Mouse (Mus musculus) embryonic fibroblast, embryonic 13.5 days (primary cell): ENCODE measurements around the gene Hdac7.
A peak's percentile ranks its signal among the peaks of the same experiment; 100 is the strongest.

ENCODE experiments used
- CTCF ChIP-seq: IDR thresholded peaks from 2 replicates; pipeline ENCODE4 v1.5.1; 2011; ENCODE audit warnings: mild to moderate bottlenecking, control low read depth, low read length, moderate library complexity, borderline replicate concordance; ENCODE audit not compliant: insufficient read depth
- POLR2A ChIP-seq: IDR thresholded peaks from 2 replicates; pipeline ENCODE4 v1.6.1; 2011; ENCODE audit warnings: low read depth, mild to moderate bottlenecking, control low read depth, low read length, moderate library complexity

DNA sequence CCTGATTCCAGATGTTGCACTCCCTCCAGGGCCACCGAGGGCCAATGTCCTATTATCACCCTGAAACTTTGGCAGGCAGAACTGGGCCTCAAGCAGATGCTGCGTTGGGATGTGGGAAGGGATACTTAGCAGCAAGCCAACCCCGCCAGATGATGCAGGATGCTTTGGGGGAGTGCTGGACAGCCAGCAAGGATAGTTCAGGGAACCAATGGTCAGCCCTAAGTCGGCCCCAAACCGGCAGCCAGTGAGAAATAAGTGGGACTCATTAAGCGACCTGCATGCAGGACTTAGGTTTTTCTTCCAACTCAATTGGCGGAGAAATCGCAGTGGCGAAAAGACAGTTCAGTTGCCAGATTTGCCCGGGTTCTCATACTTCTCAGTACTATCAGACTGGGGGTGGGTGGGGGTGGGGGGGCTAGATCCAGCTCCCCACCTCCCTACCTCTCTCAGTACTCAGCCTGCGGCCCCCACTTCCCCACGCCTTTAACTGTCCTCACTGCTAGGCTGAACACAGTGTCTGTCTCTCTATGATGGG, 14.0 kb downstream of the Hdac7 start:
- TF ChIP-seq CTCF: no peak
- 0 out of 2 replicates have a peak, but pooled peaks have one; percentile 9 for TF ChIP-seq POLR2A
